Mouse (Mus musculus): ENCODE results near the gene Gimap9. TPM values are rescaled to one million over a fixed set of nuclear protein-coding genes. Genes with fewer than 3 reads are reported as not detected.

Gene Gimap9
- polyA plus RNA-seq, 1 experiment from 2014 or later, result 4.4 TPM

DNA sequence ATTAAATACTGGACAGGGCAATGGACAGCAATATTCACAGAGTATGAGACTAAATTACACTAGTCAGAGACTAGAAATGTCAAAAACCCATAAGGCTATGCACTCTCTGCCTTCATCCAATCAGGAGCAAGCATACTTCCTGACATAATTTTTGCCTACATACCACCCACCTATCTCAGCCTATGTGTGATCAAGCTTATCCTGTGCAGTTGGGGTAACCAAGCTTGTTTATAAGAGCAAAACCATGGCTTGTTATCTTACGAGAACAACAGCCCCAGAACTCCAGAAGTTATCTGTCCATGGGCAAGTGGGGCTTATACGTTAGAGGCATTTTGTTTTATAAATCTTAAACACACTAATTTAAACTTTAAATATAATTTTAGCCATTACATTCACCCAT is 40.8 kb upstream of the Gimap9 start:
- DNase-seq (ENCODE audit: low spot score) (no peak), ATAC-seq (ENCODE audit: insufficient number of reproducible peaks, low FRiP score, low TSS enrichment, low read depth) (no peak)
- Histone ChIP-seq H3K27me3 (ENCODE audit: control insufficient read depth, insufficient read depth, low read length) (peaks cover under 1% of the 10 kb centered on the region; the same call in 1 of the 2 replicates), H3K4me1 (ENCODE audit: control insufficient read depth, insufficient read depth, low read length) (no peaks in the 10 kb centered on the region), H3K9ac (ENCODE audit: low read length) (no peak overlapping the region), H3K36me3 (ENCODE audit: control insufficient read depth, insufficient read depth, low read length) (no peaks in the 10 kb centered on the region), H3K27ac (replicated peaks; ENCODE audit: low read depth, low read length) (no peak overlapping the region), H3K9me3 (ENCODE audit: control insufficient read depth, low read length) (no peaks in the 10 kb centered on the region), H3K4me3 (ENCODE audit: low read depth, low read length) (no peak overlapping the region), H3K4me2 (ENCODE audit: low read depth, severe bottlenecking) (no peak overlapping the region)
- WGBS, result 80% methylated on average over 2 of the region's 2 CpGs

DNA sequence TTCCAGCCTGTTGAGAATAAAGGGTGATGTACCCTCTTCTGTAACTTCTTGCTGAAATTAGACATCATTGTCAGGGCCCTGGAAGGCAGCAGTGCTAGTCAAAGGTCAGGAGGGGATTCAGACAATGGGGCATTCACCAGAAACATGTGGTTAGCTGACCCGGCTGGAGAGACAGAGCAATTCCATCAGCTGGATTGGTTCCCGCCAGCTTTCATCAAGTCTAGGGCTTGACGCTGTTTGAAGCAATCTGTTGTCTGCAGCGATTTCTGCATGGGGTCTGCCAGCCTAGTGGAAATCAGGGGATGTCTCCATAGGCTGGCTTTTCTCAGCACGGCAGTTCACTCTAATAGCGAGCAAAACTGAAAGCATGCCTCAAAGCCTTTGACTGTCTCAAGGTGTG is 39.4 kb upstream of the Gimap9 start:
- Histone ChIP-seq H3K27ac (replicated peaks; ENCODE audit: low read depth, low read length) (no peak overlapping the region), H3K9me3 (ENCODE audit: control insufficient read depth, low read length) (no peaks in the 10 kb centered on the region), H3K4me2 (ENCODE audit: low read depth, severe bottlenecking) (no peak overlapping the region), H3K4me3 (ENCODE audit: low read depth, low read length) (no peak overlapping the region), H3K4me1 (ENCODE audit: control insufficient read depth, insufficient read depth, low read length) (no peaks in the 10 kb centered on the region), H3K27me3 (ENCODE audit: control insufficient read depth, insufficient read depth, low read length) (no peaks in the 10 kb centered on the region), H3K36me3 (ENCODE audit: control insufficient read depth, insufficient read depth, low read length) (no peaks in the 10 kb centered on the region), H3K9ac (ENCODE audit: low read length) (no peak overlapping the region)
- ATAC-seq (ENCODE audit: insufficient number of reproducible peaks, low FRiP score, low TSS enrichment, low read depth) (no peak), DNase-seq (ENCODE audit: low spot score) (no peak)
- WGBS, result 61% methylated on average over 6 of the region's 6 CpGs

DNA sequence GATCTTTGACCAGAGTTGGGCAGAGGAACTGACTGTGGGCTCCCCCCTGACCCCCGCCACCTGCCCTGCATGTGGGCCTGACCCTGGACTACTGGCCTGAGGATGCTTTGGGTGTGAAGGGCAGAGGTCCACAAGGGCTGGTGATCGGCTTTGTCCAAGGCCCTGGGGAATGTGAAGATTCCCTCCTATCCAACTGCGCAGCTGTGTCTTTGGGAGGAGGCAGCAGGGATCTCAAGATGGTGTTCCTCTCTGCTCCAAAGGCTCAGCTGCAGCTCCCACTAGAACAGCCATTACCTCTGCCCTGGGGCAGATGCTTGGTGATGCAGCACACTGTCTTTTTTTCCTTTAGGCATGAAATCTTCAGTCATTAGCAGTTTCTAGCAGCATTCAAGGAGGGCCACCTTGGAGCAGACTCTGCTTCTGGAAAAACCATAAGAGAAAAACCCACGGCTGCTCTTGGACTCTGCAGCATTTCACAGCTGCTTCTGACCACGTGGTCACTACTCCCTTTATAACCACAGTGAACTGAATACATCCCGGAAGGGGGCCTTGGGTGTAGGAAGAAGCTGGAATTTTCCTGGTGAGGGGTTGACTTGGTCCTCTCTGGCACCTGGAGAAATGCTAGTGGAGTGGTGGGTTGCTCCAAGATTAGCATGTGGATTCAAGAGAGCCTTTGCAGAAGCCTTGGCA is 38.0 kb upstream of the Gimap9 start:
- Histone ChIP-seq H3K27ac (replicated peaks; ENCODE audit: low read depth, low read length) (no peak overlapping the region), H3K36me3 (ENCODE audit: control insufficient read depth, insufficient read depth, low read length) (no peaks in the 10 kb centered on the region), H3K4me2 (ENCODE audit: low read depth, severe bottlenecking) (no peak overlapping the region), H3K27me3 (ENCODE audit: control insufficient read depth, insufficient read depth, low read length) (no peaks in the 10 kb centered on the region), H3K9ac (ENCODE audit: low read length) (no peak overlapping the region), H3K4me1 (ENCODE audit: control insufficient read depth, insufficient read depth, low read length) (no peaks in the 10 kb centered on the region), H3K9me3 (ENCODE audit: control insufficient read depth, low read length) (no peaks in the 10 kb centered on the region), H3K4me3 (ENCODE audit: low read depth, low read length) (no peak overlapping the region)
- ATAC-seq (ENCODE audit: insufficient number of reproducible peaks, low FRiP score, low TSS enrichment, low read depth) (no peak), DNase-seq (ENCODE audit: low spot score) (no peak)
- 68% methylated on average over 6 of the region's 6 CpGs for WGBS

GRCm38 (mm10) chr6:48638553-48638952 is 37.4 kb upstream of the Gimap9 start:
- DNase-seq (ENCODE audit: low spot score), result no peak
- H3K36me3 ChIP-seq (ENCODE audit: control insufficient read depth, insufficient read depth, low read length), result no peaks in the 10 kb centered on the region
- H3K27me3 ChIP-seq (ENCODE audit: control insufficient read depth, insufficient read depth, low read length), result no peaks in the 10 kb centered on the region
- no peak overlapping the region for H3K9ac ChIP-seq (ENCODE audit: low read length)
- no peaks in the 10 kb centered on the region for H3K4me1 ChIP-seq (ENCODE audit: control insufficient read depth, insufficient read depth, low read length)
- H3K9me3 ChIP-seq (ENCODE audit: control insufficient read depth, low read length), result no peaks in the 10 kb centered on the region
- 81% methylated on average over 2 of the region's 2 CpGs for WGBS
- H3K4me2 ChIP-seq (ENCODE audit: low read depth, severe bottlenecking), result no peak overlapping the region
- no peak overlapping the region for H3K4me3 ChIP-seq (ENCODE audit: low read depth, low read length)
- ATAC-seq (ENCODE audit: insufficient number of reproducible peaks, low FRiP score, low TSS enrichment, low read depth), result no peak
- no peak overlapping the region for H3K27ac ChIP-seq (replicated peaks; ENCODE audit: low read depth, low read length)

DNA sequence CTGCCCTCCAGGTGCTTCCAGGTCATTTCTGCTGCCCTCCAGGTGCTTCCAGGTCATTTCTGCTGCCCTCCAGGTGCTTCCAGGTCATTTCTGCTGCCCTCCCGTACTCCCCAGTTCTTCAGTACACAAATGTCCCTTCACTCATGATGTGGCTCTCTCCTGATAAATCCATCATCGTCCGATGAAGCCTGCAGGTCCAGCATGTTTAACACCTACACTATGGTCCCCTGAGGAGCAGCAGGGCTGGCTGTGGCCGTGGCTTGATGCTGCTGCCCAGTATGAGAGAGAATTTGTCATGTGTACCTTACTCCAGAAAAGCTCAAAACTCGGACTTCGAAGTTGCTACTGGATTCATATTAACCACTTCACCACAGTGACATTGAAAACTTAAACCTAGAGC is 34.5 kb upstream of the Gimap9 start:
- H3K27me3 ChIP-seq (ENCODE audit: control insufficient read depth, insufficient read depth, low read length), result no peaks in the 10 kb centered on the region
- DNase-seq (ENCODE audit: low spot score), result no peak
- WGBS, result 63% methylated on average over 6 of the region's 6 CpGs
- no peaks in the 10 kb centered on the region for H3K4me1 ChIP-seq (ENCODE audit: control insufficient read depth, insufficient read depth, low read length)
- H3K4me2 ChIP-seq (ENCODE audit: low read depth, severe bottlenecking), result no peak overlapping the region
- H3K27ac ChIP-seq (replicated peaks; ENCODE audit: low read depth, low read length), result no peak overlapping the region
- no peak for ATAC-seq (ENCODE audit: insufficient number of reproducible peaks, low FRiP score, low TSS enrichment, low read depth)
- no peak overlapping the region for H3K9ac ChIP-seq (ENCODE audit: low read length)
- H3K36me3 ChIP-seq (ENCODE audit: control insufficient read depth, insufficient read depth, low read length), result no peaks in the 10 kb centered on the region
- H3K4me3 ChIP-seq (ENCODE audit: low read depth, low read length), result no peak overlapping the region
- no peaks in the 10 kb centered on the region for H3K9me3 ChIP-seq (ENCODE audit: control insufficient read depth, low read length)

- WGBS, result 22% methylated on average over 4 of the region's 4 CpGs
- no peak overlapping the region for H3K9ac ChIP-seq (ENCODE audit: low read length)
- H3K27ac ChIP-seq (replicated peaks; ENCODE audit: low read depth, low read length), result no peak overlapping the region
- no peak overlapping the region for H3K4me2 ChIP-seq (ENCODE audit: low read depth, severe bottlenecking)
- no peaks in the 10 kb centered on the region for H3K9me3 ChIP-seq (ENCODE audit: control insufficient read depth, low read length)
- no peaks in the 10 kb centered on the region for H3K36me3 ChIP-seq (ENCODE audit: control insufficient read depth, insufficient read depth, low read length)
- no peaks in the 10 kb centered on the region for H3K27me3 ChIP-seq (ENCODE audit: control insufficient read depth, insufficient read depth, low read length)
- no peak overlapping the region for H3K4me3 ChIP-seq (ENCODE audit: low read depth, low read length)
- no peaks in the 10 kb centered on the region for H3K4me1 ChIP-seq (ENCODE audit: control insufficient read depth, insufficient read depth, low read length)
- ATAC-seq (ENCODE audit: insufficient number of reproducible peaks, low FRiP score, low TSS enrichment, low read depth) (no peak), DNase-seq (ENCODE audit: low spot score) (peak; percentile 37)
Observed at GRCm38 (mm10) chr6:48642764-48643292, 33.1 kb upstream of the Gimap9 start.

DNA sequence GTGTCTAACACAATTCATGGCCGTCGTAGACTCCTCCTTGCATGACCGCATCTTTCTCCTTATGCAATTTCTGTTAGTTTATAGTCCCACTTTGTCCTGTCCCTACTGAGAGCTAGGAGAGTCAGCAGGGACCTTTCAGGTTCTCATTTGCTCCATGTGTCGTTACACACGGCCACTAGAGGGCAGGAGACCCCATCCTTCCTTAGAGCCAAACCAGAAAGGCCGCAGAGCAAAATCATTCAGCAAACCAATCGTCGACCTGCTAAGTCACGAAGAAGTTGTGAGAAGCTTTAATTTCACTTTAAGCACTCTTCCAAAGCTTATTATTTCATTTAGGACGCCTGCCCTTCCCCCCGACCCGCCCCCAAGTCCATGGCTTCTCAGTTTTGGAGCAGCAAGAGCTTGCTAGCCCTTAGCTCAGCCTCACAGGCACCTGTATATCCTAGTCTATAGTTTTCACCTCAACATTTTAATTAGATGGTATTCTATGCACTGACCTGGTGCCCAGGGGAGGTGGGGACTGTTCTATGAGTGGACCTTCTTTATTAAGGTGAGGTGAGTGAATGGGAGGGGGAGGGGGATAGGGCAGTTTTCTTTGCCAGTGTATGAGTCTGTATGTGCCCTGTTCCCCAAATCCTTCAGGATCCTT is 30.1 kb upstream of the Gimap9 start:
- Histone ChIP-seq H3K4me2 (ENCODE audit: low read depth, severe bottlenecking) (no peak overlapping the region), H3K36me3 (ENCODE audit: control insufficient read depth, insufficient read depth, low read length) (no peaks in the 10 kb centered on the region), H3K27me3 (ENCODE audit: control insufficient read depth, insufficient read depth, low read length) (no peaks in the 10 kb centered on the region), H3K4me3 (ENCODE audit: low read depth, low read length) (no peak overlapping the region), H3K27ac (replicated peaks; ENCODE audit: low read depth, low read length) (no peak overlapping the region), H3K9me3 (ENCODE audit: control insufficient read depth, low read length) (no peaks in the 10 kb centered on the region), H3K9ac (ENCODE audit: low read length) (no peak overlapping the region), H3K4me1 (ENCODE audit: control insufficient read depth, insufficient read depth, low read length) (no peaks in the 10 kb centered on the region)
- ATAC-seq (ENCODE audit: insufficient number of reproducible peaks, low FRiP score, low TSS enrichment, low read depth) (no peak), DNase-seq (ENCODE audit: low spot score) (peak; percentile 78)
- WGBS, result 17% methylated on average over 12 of the region's 12 CpGs

GRCm38 (mm10) chr6:48646309-48646690 is 29.6 kb upstream of the Gimap9 start:
- H3K4me2 ChIP-seq (ENCODE audit: low read depth, severe bottlenecking), result no peak overlapping the region
- DNase-seq (ENCODE audit: low spot score), result no peak
- no peak for ATAC-seq (ENCODE audit: insufficient number of reproducible peaks, low FRiP score, low TSS enrichment, low read depth)
- H3K36me3 ChIP-seq (ENCODE audit: control insufficient read depth, insufficient read depth, low read length), result no peaks in the 10 kb centered on the region
- H3K4me3 ChIP-seq (ENCODE audit: low read depth, low read length), result no peak overlapping the region
- WGBS, result 84% methylated on average over 4 of the region's 4 CpGs
- no peaks in the 10 kb centered on the region for H3K27me3 ChIP-seq (ENCODE audit: control insufficient read depth, insufficient read depth, low read length)
- H3K9me3 ChIP-seq (ENCODE audit: control insufficient read depth, low read length), result no peaks in the 10 kb centered on the region
- H3K9ac ChIP-seq (ENCODE audit: low read length), result no peak overlapping the region
- H3K27ac ChIP-seq (replicated peaks; ENCODE audit: low read depth, low read length), result no peak overlapping the region
- no peaks in the 10 kb centered on the region for H3K4me1 ChIP-seq (ENCODE audit: control insufficient read depth, insufficient read depth, low read length)
